9 mouse cellular contexts compared by ENCODE assay signal in genomic region chr3:108572309-108573010, GRCm38 (mm10). TPM values are rescaled to one million over a fixed set of nuclear protein-coding genes. Genes with fewer than 3 reads are reported as not detected.
A peak's percentile ranks its signal among the peaks of the same experiment; 100 is the strongest.
DNase-seq lines count a peak whose midpoint lies in the region; ATAC-seq and TF ChIP-seq lines count a peak whose summit lies in the region.
"Had no signal": no experiment of that assay in that cellular context is flagged by ENCODE, and none has a peak within 500 bp of the region (broad histone marks: within the 10 kb centered on the region; RNA-seq: fewer than 3 reads in every experiment).

No protein-coding gene starts in this region.

- H3K36me3 ChIP-seq in liver, adult 2 months (ENCODE audit: control insufficient read depth, insufficient read depth, low read length) = no peaks in the 10 kb centered on the region
- H3K36me3 ChIP-seq in embryonic facial prominence, embryonic 10.5 days (replicated peaks) = peaks cover 12% of the 10 kb centered on the region
- no peaks in the 10 kb centered on the region for H3K36me3 ChIP-seq in intestine, embryonic 14.5 days (ENCODE audit: control insufficient read depth, insufficient read depth, low read length)
- H3K36me3 ChIP-seq in neural tube, embryonic 13.5 days = no peaks in the 10 kb centered on the region

- H3K4me3 ChIP-seq in liver, adult 2 months (ENCODE audit: insufficient read depth, low read depth, low read length) = peak overlapping the region; percentile 93
- H3K4me3 ChIP-seq in embryonic facial prominence, embryonic 10.5 days = peak overlapping the region; percentile 75
- H3K4me3 ChIP-seq in intestine, embryonic 14.5 days (ENCODE audit: low read depth, low read length) = peak overlapping the region; percentile 73
- peak overlapping the region; percentile 68 for H3K4me3 ChIP-seq in neural tube, embryonic 13.5 days

- no peak for DNase-seq in liver, adult 2 months (ENCODE audit: extremely low read depth, low read depth, low spot score)
- no peak for DNase-seq in liver
- DNase-seq in embryonic facial prominence, embryonic 10.5 days (ENCODE audit: low spot score) = no peak
- no peak for DNase-seq in intestine, embryonic 14.5 days (ENCODE audit: low spot score)
- DNase-seq in urinary bladder, postnatal 25 days (ENCODE audit: low spot score) = no peak
- no peak for DNase-seq in ovary, postnatal 36 days (ENCODE audit: low spot score)
- DNase-seq in urinary bladder, postnatal 4 days (ENCODE audit: low spot score in 2 of 2) = no peak

- 46% methylated on average over 18 of the region's 18 CpGs for WGBS in liver, adult 2 months
- 55% methylated on average over 18 of the region's 18 CpGs for WGBS in embryonic facial prominence, embryonic 10.5 days
- 49% methylated on average over 18 of the region's 18 CpGs for WGBS in intestine, embryonic 14.5 days
- 36% methylated on average over 18 of the region's 18 CpGs for WGBS in neural tube, embryonic 13.5 days

- peak overlapping the region; percentile 61 for H3K4me2 ChIP-seq in intestine, embryonic 14.5 days (ENCODE audit: low read length)
- H3K4me2 ChIP-seq in neural tube, embryonic 13.5 days = peak overlapping the region; percentile 81

- peaks cover 8% of the 10 kb centered on the region; the same call in 1 of the 2 replicates for H3K79me2 ChIP-seq in liver, adult 2 months (ENCODE audit: control insufficient read depth, insufficient read depth, low read length)

- H3K27ac ChIP-seq in liver, adult 2 months (replicated peaks; ENCODE audit: insufficient read depth, low read depth, low read length) = no peak overlapping the region
- H3K27ac ChIP-seq in embryonic facial prominence, embryonic 10.5 days (replicated peaks) = peak overlapping the region; percentile 84
- H3K27ac ChIP-seq in intestine, embryonic 14.5 days (ENCODE audit: low read depth) = no peak overlapping the region
- H3K27ac ChIP-seq in neural tube, embryonic 13.5 days (replicated peaks) = peak overlapping the region; percentile 88; the same call in 1 of the 2 replicates

- TF ChIP-seq POLR2A in liver, adult 2 months (IDR thresholded peaks at IDR 0.05; ENCODE audit: extremely low read depth, insufficient read depth, low read length) = no peak

- no peak for ATAC-seq in intestine, embryonic 14.5 days (replicated peaks; ENCODE audit: low FRiP score, low TSS enrichment, low read depth)
- no peak for ATAC-seq in neural tube, embryonic 13.5 days (ENCODE audit: low read depth)

- TF ChIP-seq CTCF in liver, adult 2 months (IDR thresholded peaks at IDR 0.05; ENCODE audit: low read depth, low read length) = no peak

- H3K9me3 ChIP-seq in embryonic facial prominence, embryonic 10.5 days = no peaks in the 10 kb centered on the region
- H3K9me3 ChIP-seq in intestine, embryonic 14.5 days (ENCODE audit: control insufficient read depth, low read length) = no peaks in the 10 kb centered on the region
- H3K9me3 ChIP-seq in neural tube, embryonic 13.5 days = no peaks in the 10 kb centered on the region

- no peaks in the 10 kb centered on the region for H3K27me3 ChIP-seq in liver, adult 2 months (ENCODE audit: control insufficient read depth, insufficient read depth, low read length)
- no peaks in the 10 kb centered on the region for H3K27me3 ChIP-seq in embryonic facial prominence, embryonic 10.5 days (replicated peaks; ENCODE audit: low read depth, poor library complexity, severe bottlenecking)
- no peaks in the 10 kb centered on the region for H3K27me3 ChIP-seq in intestine, embryonic 14.5 days (replicated peaks; ENCODE audit: control insufficient read depth, insufficient read depth, low read length)
- H3K27me3 ChIP-seq in neural tube, embryonic 13.5 days = no peaks in the 10 kb centered on the region

- H3K9ac ChIP-seq in liver, adult 2 months (ENCODE audit: low read depth, low read length) = peak overlapping the region; percentile 89; the same call in 1 of the 2 replicates
- H3K9ac ChIP-seq in intestine, embryonic 14.5 days (ENCODE audit: low read length) = peak overlapping the region; percentile 71
- H3K9ac ChIP-seq in neural tube, embryonic 13.5 days = peak overlapping the region; percentile 87

- no peaks in the 10 kb centered on the region for H3K4me1 ChIP-seq in liver, adult 2 months (ENCODE audit: control insufficient read depth, insufficient read depth, low read length)
- peaks cover 26% of the 10 kb centered on the region for H3K4me1 ChIP-seq in embryonic facial prominence, embryonic 10.5 days
- peaks cover 8% of the 10 kb centered on the region; the same call in 1 of the 2 replicates for H3K4me1 ChIP-seq in intestine, embryonic 14.5 days (replicated peaks; ENCODE audit: control insufficient read depth, insufficient read depth, low read length)
- H3K4me1 ChIP-seq in neural tube, embryonic 13.5 days (replicated peaks) = peaks cover 31% of the 10 kb centered on the region

RNA-seq across cellular contexts. Expression of gene Taf13, which starts 1.0 kb away (rescaled TPM):
- 7.3 and 9.9 TPM in 2 replicates for total RNA-seq in liver, adult 2 months (2014; rRNA removed)
- polyA plus RNA-seq in liver, adult 2 months (2012; rRNA removed) = 2.5 and 3.0 TPM in 2 replicates
- 50.8 and 52.7 TPM in 2 replicates for polyA plus RNA-seq in embryonic facial prominence, embryonic 10.5 days (2016; fragmentation: Nextera tagmentation; extraction: Ambion mirVana)
- polyA plus RNA-seq in intestine, embryonic 14.5 days (2014; fragmentation: Nextera tagmentation; extraction: Ambion mirVana) = 35.9 and 38.1 TPM in 2 replicates
- 71.4 and 76.0 TPM in 2 replicates for polyA plus RNA-seq in neural tube, embryonic 13.5 days (2015; fragmentation: Nextera tagmentation; extraction: Ambion mirVana)

RNA-seq across cellular contexts. Expression of gene Tmem167b, which starts 10.2 kb away (rescaled TPM):
- total RNA-seq in liver, adult 2 months (2014; rRNA removed) = 25.0 and 25.7 TPM in 2 replicates
- 2.7 and 3.3 TPM in 2 replicates for polyA plus RNA-seq in liver, adult 2 months (2012; rRNA removed)
- 31.0 and 33.0 TPM in 2 replicates for polyA plus RNA-seq in embryonic facial prominence, embryonic 10.5 days (2016; fragmentation: Nextera tagmentation; extraction: Ambion mirVana)
- polyA plus RNA-seq in intestine, embryonic 14.5 days (2014; fragmentation: Nextera tagmentation; extraction: Ambion mirVana) = 34.9 and 37.9 TPM in 2 replicates
- 57.2 and 58.4 TPM in 2 replicates for polyA plus RNA-seq in neural tube, embryonic 13.5 days (2015; fragmentation: Nextera tagmentation; extraction: Ambion mirVana)

RNA-seq across cellular contexts. Expression of gene Wdr47, which starts 18.6 kb away (rescaled TPM):
- 1.2 and 1.7 TPM in 2 replicates for total RNA-seq in liver, adult 2 months (2014; rRNA removed)
- 0.50 and 0.73 TPM in 2 replicates for polyA plus RNA-seq in liver, adult 2 months (2012; rRNA removed)
- polyA plus RNA-seq in embryonic facial prominence, embryonic 10.5 days (2016; fragmentation: Nextera tagmentation; extraction: Ambion mirVana) = 11.3 and 14.0 TPM in 2 replicates
- polyA plus RNA-seq in intestine, embryonic 14.5 days (2014; fragmentation: Nextera tagmentation; extraction: Ambion mirVana) = 10.8 and 11.2 TPM in 2 replicates
- polyA plus RNA-seq in neural tube, embryonic 13.5 days (2015; fragmentation: Nextera tagmentation; extraction: Ambion mirVana) = 78.2 and 85.0 TPM in 2 replicates

RNA-seq across cellular contexts. Expression of gene 5330417C22Rik, which starts 36.1 kb away (rescaled TPM):
- total RNA-seq in liver, adult 2 months (2014; rRNA removed) = 0.55 and 0.60 TPM in 2 replicates
- 0.20 and 0.45 TPM in 2 replicates for polyA plus RNA-seq in liver, adult 2 months (2012; rRNA removed)
- 0.40 and 0.64 TPM in 2 replicates for polyA plus RNA-seq in embryonic facial prominence, embryonic 10.5 days (2016; fragmentation: Nextera tagmentation; extraction: Ambion mirVana)
- 1.2 and 9.5 TPM in 2 replicates for polyA plus RNA-seq in intestine, embryonic 14.5 days (2014; fragmentation: Nextera tagmentation; extraction: Ambion mirVana)
- polyA plus RNA-seq in neural tube, embryonic 13.5 days (2015; fragmentation: Nextera tagmentation; extraction: Ambion mirVana) = 6.9 and 10.6 TPM in 2 replicates

RNA-seq across cellular contexts. Expression of gene 1700013F07Rik, which starts 38.5 kb away (rescaled TPM):
- not detected in 2 replicates for total RNA-seq in liver, adult 2 months (2014; rRNA removed)
- polyA plus RNA-seq in liver, adult 2 months (2012; rRNA removed) = not detected in 2 replicates
- 0.38 TPM in 1 of 2 replicates, not detected in the other for polyA plus RNA-seq in embryonic facial prominence, embryonic 10.5 days (2016; fragmentation: Nextera tagmentation; extraction: Ambion mirVana)
- polyA plus RNA-seq in intestine, embryonic 14.5 days (2014; fragmentation: Nextera tagmentation; extraction: Ambion mirVana) = not detected in 2 replicates
- 0.42 TPM in 1 of 2 replicates, not detected in the other for polyA plus RNA-seq in neural tube, embryonic 13.5 days (2015; fragmentation: Nextera tagmentation; extraction: Ambion mirVana)
- total RNA-seq: monocyte, adult 5-6 weeks had no signal

Comparison
In these comparisons a context has a peak if more than half of its experiments do, and no peak if none do; other contexts are left out.
1. H3K27ac ChIP-seq: peak in embryonic facial prominence, embryonic 10.5 days (single experiment) and neural tube, embryonic 13.5 days (single experiment); none in liver, adult 2 months (single experiment) and intestine, embryonic 14.5 days (single experiment).
2. Peak in every context shown above with its lines, with median percentiles within 50 percentile points of each other: H3K4me3 ChIP-seq and H3K9ac ChIP-seq.